Mouse (Mus musculus) erythroblast, adult 5-6 weeks (primary cell): Measurements from ENCODE around the gene Tcl1b2. TPM values are rescaled to one million over a fixed set of nuclear protein-coding genes. Genes with fewer than 3 reads are reported as not detected.
"Not testable (repeated sequence)": the region's sequence is repeated elsewhere in the genome, so short reads cannot be mapped to it uniquely, and the experiment has no call there.

Source experiments
- ATAC-seq: replicated peaks from 2 replicates; pipeline ENCODE4 v1.8.0; 2016; ENCODE audit warnings: moderate number of reproducible peaks, mild to moderate bottlenecking, moderate TSS enrichment, inconsistent platforms; ENCODE audit not compliant: poor library complexity, low FRiP score, severe bottlenecking
- total RNA-seq, 2 experiments: library from RNA; stranded (forward) in 1 of 2; stranded (reverse) in 1 of 2; fragments of 150-400 nt in 1 of 2; fragments of 200-764, 138-1000 nt in 1 of 2; gene quantifications; 2 replicates each; pipeline versions ENCODE4 v1.2.3 to v1.2.4; 2015 to 2017; ENCODE audit warnings: low replicate concordance in 2 of 2

Tcl1b2 gene
- not detected in 2 replicates for total RNA-seq (2015; ENCODE audit: low replicate concordance)
- 0.51 TPM in 1 of 2 replicates, not detected in the other for total RNA-seq (2017; ENCODE audit: low replicate concordance)

GRCm38 (mm10) chr12:105145714-105146113 is at the start of gene Tcl1b2:
Gene Tcl1b2 (plus strand): TSS chr12:105146014.
- no peak for ATAC-seq

- ATAC-seq, result no peak
These were observed 46.3 kb upstream of the Tcl1b2 start for GRCm38 (mm10) chr12:105099466-105100044.

- ATAC-seq, result no peak
These were observed 42.9 kb upstream of the Tcl1b2 start for GRCm38 (mm10) chr12:105102901-105103300.

GRCm38 (mm10) chr12:105104036-105104435 is 41.8 kb upstream of the Tcl1b2 start:
- peak; percentile 74 for ATAC-seq

GRCm38 (mm10) chr12:105105326-105105725 is 40.5 kb upstream of the Tcl1b2 start:
- no peak for ATAC-seq

- ATAC-seq, result no peak
These were observed 37.0 kb upstream of the Tcl1b2 start for GRCm38 (mm10) chr12:105108856-105109255.

GRCm38 (mm10) chr12:105109406-105109805 is 36.4 kb upstream of the Tcl1b2 start:
- ATAC-seq, result no peak

- no peak for ATAC-seq
These were observed 36.0 kb upstream of the Tcl1b2 start for GRCm38 (mm10) chr12:105109812-105110211.

GRCm38 (mm10) chr12:105112321-105112988 is 33.4 kb upstream of the Tcl1b2 start:
- no peak for ATAC-seq

GRCm38 (mm10) chr12:105116648-105117047 is 29.2 kb upstream of the Tcl1b2 start:
- no peak for ATAC-seq

- ATAC-seq, result no peak
These were observed 20.5 kb upstream of the Tcl1b2 start for GRCm38 (mm10) chr12:105125362-105125761.

GRCm38 (mm10) chr12:105126516-105126915 is 19.3 kb upstream of the Tcl1b2 start:
- no peak for ATAC-seq

- ATAC-seq, result no peak
These were observed 18.2 kb upstream of the Tcl1b2 start for GRCm38 (mm10) chr12:105127607-105128006.

GRCm38 (mm10) chr12:105129494-105130205 is 16.2 kb upstream of the Tcl1b2 start:
- ATAC-seq, result peak; percentile 74

GRCm38 (mm10) chr12:105134167-105134566 is 11.6 kb upstream of the Tcl1b2 start:
- not testable (repeated sequence) for ATAC-seq

- not testable (repeated sequence) for ATAC-seq
These were observed 11.0 kb upstream of the Tcl1b2 start for GRCm38 (mm10) chr12:105134826-105135225.

- not testable (repeated sequence) for ATAC-seq
These were observed 8.1 kb upstream of the Tcl1b2 start for GRCm38 (mm10) chr12:105137729-105138128.

GRCm38 (mm10) chr12:105143096-105143495 is 2.7 kb upstream of the Tcl1b2 start:
- ATAC-seq, result no peak

GRCm38 (mm10) chr12:105144928-105145327 is 886 bp upstream of the Tcl1b2 start:
- peak; percentile 67; the same call in 1 of the 2 replicates for ATAC-seq

GRCm38 (mm10) chr12:105155286-105155685 is 9.5 kb downstream of the Tcl1b2 start:
- not testable (repeated sequence) for ATAC-seq

GRCm38 (mm10) chr12:105158842-105159241 is 13.0 kb downstream of the Tcl1b2 start:
- ATAC-seq, result no peak
